Mouse (Mus musculus): ENCODE data around the gene Spock1.

DNA sequence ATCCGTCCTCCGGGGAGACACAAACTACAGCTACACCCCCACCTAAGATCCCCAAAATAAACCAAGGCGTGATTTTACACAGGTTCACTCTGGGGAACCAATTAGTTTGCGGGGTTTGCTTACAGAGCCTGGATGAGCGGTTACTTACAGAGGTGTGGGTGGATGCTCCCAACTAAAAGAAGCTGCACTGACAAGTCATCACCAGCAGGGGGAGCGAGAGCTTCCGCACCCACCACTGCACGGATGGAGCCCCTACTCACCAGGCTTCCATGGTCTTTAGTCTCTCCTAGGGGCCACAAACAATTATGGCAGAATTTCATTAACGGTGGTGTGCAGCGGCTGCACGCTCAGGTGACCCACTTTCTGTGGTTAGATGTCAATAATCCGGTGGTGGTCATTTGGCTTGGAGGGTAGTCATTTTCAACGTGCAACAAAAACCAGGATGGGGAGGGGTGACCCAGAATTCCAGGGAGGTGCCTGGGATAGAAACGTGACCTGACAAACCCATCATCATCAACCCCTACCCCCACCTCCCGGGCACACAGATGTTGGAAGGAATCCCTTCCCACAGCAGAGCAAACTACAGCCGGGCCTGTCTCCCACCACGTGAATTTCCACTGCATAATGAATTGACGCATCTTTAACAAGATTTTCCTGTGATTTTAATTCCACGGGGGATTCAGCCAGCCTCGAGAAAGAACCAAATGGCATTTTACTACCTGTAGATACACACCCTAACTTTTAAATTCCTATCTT lies 186.4 kb downstream of the Spock1 start:
- TF ChIP-seq POLR2A (IDR thresholded peaks at IDR 0.05; ENCODE audit: low read depth, low read length) (no peak), CTCF (IDR thresholded peaks at IDR 0.05; ENCODE audit: extremely low read depth, insufficient read length, insufficient replicate concordance, low read depth, low read length) (no peak)

Measured in small intestine, adult 2 months (tissue).